Mouse (Mus musculus) cerebellum, postnatal 36 days (tissue): ENCODE results near the gene C130079G13Rik.
"Not testable (repeated sequence)": the region's sequence is repeated elsewhere in the genome, so short reads cannot be mapped to it uniquely, and the experiment has no call there.

Experiments
- DNase-seq, 2 experiments: peaks; one replicate each; pipeline ENCODE4 v3.0.0; 2021 to 2022; ENCODE audit warnings: mixed read lengths in 2 of 2

The C130079G13Rik gene

DNA sequence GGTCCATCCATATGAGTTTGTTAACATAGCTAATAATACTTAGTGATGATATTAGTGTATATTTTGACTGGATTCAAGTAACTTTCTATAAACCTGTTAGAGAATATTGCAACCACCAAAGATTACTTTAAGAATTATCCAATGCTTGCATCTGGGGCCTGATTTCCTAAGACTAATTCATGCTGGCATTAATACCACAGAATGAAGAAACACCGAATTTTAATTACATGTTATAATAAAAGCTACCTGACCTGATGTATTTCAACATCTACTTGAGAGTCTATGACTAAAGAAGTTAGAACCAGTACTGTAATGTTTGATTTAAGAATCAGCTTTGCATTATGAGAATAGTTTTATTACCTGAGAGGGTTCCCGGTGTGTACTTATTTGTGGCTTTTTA is at the start of gene C130079G13Rik:
Gene C130079G13Rik, plus strand, starts transcription at position 301 of the 400 bp plus-strand sequence.
- DNase-seq: no peak

GRCm38 (mm10) chr3:59877601-59878000 is 47.4 kb upstream of the C130079G13Rik start:
- not testable (repeated sequence) for DNase-seq

GRCm38 (mm10) chr3:59879801-59880554 is 45.0 kb upstream of the C130079G13Rik start:
- DNase-seq: not testable (repeated sequence)

GRCm38 (mm10) chr3:59893276-59893675 is 31.7 kb upstream of the C130079G13Rik start:
- no peak for DNase-seq

GRCm38 (mm10) chr3:59934621-59935020 is 9.6 kb downstream of the C130079G13Rik start:
- DNase-seq: no peak

- DNase-seq: peak; percentile 10 to 18
These were observed 22.4 kb downstream of the C130079G13Rik start for GRCm38 (mm10) chr3:59947294-59947950.

- DNase-seq: no peak
These were observed 45.9 kb downstream of the C130079G13Rik start for GRCm38 (mm10) chr3:59970891-59971290.

DNA sequence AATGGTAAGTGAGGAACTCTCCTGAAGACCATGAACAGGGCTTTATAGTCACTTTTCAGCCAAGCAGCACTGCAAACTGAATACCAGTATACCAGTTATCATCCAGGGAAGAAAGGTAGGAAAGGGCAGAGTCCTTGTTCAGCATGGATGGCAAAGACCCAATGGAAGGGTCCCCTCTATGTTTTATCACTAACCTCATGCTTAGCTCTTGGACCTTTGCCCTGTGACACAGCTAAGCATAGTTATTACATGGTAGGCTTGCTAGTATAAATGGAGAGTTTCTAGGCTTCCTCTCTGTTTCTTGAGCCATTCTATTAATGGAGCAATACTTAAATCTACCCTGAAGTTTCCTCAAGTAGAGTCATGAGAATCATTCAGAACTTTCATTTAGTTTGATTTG is 49.6 kb downstream of the C130079G13Rik start:
- DNase-seq: no peak
